Mouse (Mus musculus): ENCODE measurements around the gene Clnk. TPM values are rescaled to one million over a fixed set of nuclear protein-coding genes. Genes with fewer than 3 reads are reported as not detected.

The Clnk gene
- polyA plus RNA-seq, 1 experiment from 2014 or later: not detected

DNA sequence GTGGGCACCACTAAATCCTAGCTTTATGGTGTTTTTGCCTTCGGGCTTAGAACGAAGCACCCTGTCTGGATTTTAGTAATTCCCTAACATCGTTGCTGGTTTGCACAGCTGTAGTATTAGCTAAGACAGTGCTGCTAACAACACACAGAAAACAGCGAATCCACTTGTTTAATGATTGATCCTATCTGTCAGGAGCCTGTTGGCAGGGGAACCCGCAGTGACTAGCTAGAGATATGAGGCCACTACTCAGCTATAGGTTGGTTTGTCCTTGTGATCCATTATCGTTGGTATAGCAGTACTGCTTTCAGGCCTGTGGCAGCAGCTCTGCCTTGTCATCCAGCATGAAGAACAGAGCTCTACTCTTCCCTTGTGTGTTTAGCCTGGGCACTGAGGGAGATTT is 183.8 kb downstream of the Clnk start:
- Histone ChIP-seq H3K4me3 (ENCODE audit: low read depth, low read length) (no peak overlapping the region), H3K27me3 (ENCODE audit: control insufficient read depth, insufficient read depth, low read length) (no peaks in the 10 kb centered on the region), H3K4me2 (ENCODE audit: low read depth) (no peak overlapping the region), H3K27ac (ENCODE audit: low read depth, low read length) (no peak overlapping the region), H3K9ac (ENCODE audit: low read length) (no peak overlapping the region), H3K9me3 (ENCODE audit: control insufficient read depth, low read length) (no peaks in the 10 kb centered on the region), H3K36me3 (ENCODE audit: control insufficient read depth, insufficient read depth, low read length) (no peaks in the 10 kb centered on the region), H3K4me1 (ENCODE audit: control insufficient read depth, insufficient read depth, low read length) (no peaks in the 10 kb centered on the region)
- no peak for DNase-seq (ENCODE audit: low spot score)
- ATAC-seq (ENCODE audit: insufficient read depth, low FRiP score, low TSS enrichment): no peak
- WGBS: 90% methylated on average over 6 of the region's 6 CpGs

- no peaks in the 10 kb centered on the region for H3K4me1 ChIP-seq (ENCODE audit: control insufficient read depth, insufficient read depth, low read length)
- no peaks in the 10 kb centered on the region for H3K27me3 ChIP-seq (ENCODE audit: control insufficient read depth, insufficient read depth, low read length)
- ATAC-seq (ENCODE audit: insufficient read depth, low FRiP score, low TSS enrichment) (no peak), DNase-seq (ENCODE audit: low spot score) (no peak)
- H3K36me3 ChIP-seq (ENCODE audit: control insufficient read depth, insufficient read depth, low read length): no peaks in the 10 kb centered on the region
- no peak overlapping the region for H3K27ac ChIP-seq (ENCODE audit: low read depth, low read length)
- no peak overlapping the region for H3K9ac ChIP-seq (ENCODE audit: low read length)
- H3K4me3 ChIP-seq (ENCODE audit: low read depth, low read length): no peak overlapping the region
- H3K9me3 ChIP-seq (ENCODE audit: control insufficient read depth, low read length): no peaks in the 10 kb centered on the region
- 87% methylated on average over 6 of the region's 6 CpGs for WGBS
- H3K4me2 ChIP-seq (ENCODE audit: low read depth): no peak overlapping the region
Measured at GRCm38 (mm10) chr5:38689186-38689585, 187.4 kb downstream of the Clnk start.

DNA sequence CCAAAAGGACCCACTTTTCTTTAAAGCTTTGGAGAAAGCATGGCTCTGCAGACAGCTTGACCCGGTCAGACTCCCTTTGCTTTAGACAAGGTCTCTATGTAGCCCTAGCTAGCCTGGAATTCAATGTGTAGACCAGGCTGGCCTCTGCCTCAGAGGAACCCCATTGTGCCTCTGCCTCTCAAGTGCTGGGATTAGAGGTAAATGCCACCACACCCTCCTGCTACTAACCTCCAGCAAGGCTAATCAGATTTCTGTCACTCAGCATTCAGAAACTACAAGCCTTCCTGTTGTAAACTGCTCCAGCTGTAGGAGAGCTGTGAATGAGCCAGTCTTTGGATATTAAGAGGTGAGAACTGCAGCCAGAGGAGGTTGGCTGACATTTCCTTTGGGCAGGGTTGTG is 188.9 kb downstream of the Clnk start:
- Histone ChIP-seq H3K27ac (ENCODE audit: low read depth, low read length) (no peak overlapping the region), H3K9ac (ENCODE audit: low read length) (no peak overlapping the region), H3K36me3 (ENCODE audit: control insufficient read depth, insufficient read depth, low read length) (no peaks in the 10 kb centered on the region), H3K4me1 (ENCODE audit: control insufficient read depth, insufficient read depth, low read length) (peaks cover 4% of the 10 kb centered on the region; the same call in 1 of the 2 replicates), H3K4me3 (ENCODE audit: low read depth, low read length) (no peak overlapping the region), H3K9me3 (ENCODE audit: control insufficient read depth, low read length) (no peaks in the 10 kb centered on the region), H3K27me3 (ENCODE audit: control insufficient read depth, insufficient read depth, low read length) (no peaks in the 10 kb centered on the region), H3K4me2 (ENCODE audit: low read depth) (no peak overlapping the region)
- ATAC-seq (ENCODE audit: insufficient read depth, low FRiP score, low TSS enrichment) (no peak), DNase-seq (ENCODE audit: low spot score) (no peak)
- whole genome bisulfite sequencing: 83% methylated on average over 1 of the region's 1 CpGs

GRCm38 (mm10) chr5:38684164-38684911 is 192.3 kb downstream of the Clnk start, which contains the start of gene Zfp518b:
Zfp518b (minus strand) TSS chr5:38684826.
- peak; percentile 95 for ATAC-seq (ENCODE audit: insufficient read depth, low FRiP score, low TSS enrichment)
- H3K27ac ChIP-seq (ENCODE audit: low read depth, low read length): peak within 1 kb of the TSS; percentile 86
- H3K27me3 ChIP-seq (ENCODE audit: control insufficient read depth, insufficient read depth, low read length): no peaks in the 10 kb centered on the region
- H3K4me2 ChIP-seq (ENCODE audit: low read depth): peak within 1 kb of the TSS; percentile 75
- under 1% methylated on average over 77 of the region's 89 CpGs for WGBS
- peaks cover 4% of the 10 kb centered on the region; the same call in 1 of the 2 replicates for H3K4me1 ChIP-seq (ENCODE audit: control insufficient read depth, insufficient read depth, low read length)
- DNase-seq (ENCODE audit: low spot score): peak; percentile 90
- peak within 1 kb of the TSS; percentile 75 for H3K4me3 ChIP-seq (ENCODE audit: low read depth, low read length)
- peak within 1 kb of the TSS; percentile 92 for H3K9ac ChIP-seq (ENCODE audit: low read length)
- H3K36me3 ChIP-seq (ENCODE audit: control insufficient read depth, insufficient read depth, low read length): peaks cover 21% of the 10 kb centered on the region
- no peaks in the 10 kb centered on the region for H3K9me3 ChIP-seq (ENCODE audit: control insufficient read depth, low read length)

DNA sequence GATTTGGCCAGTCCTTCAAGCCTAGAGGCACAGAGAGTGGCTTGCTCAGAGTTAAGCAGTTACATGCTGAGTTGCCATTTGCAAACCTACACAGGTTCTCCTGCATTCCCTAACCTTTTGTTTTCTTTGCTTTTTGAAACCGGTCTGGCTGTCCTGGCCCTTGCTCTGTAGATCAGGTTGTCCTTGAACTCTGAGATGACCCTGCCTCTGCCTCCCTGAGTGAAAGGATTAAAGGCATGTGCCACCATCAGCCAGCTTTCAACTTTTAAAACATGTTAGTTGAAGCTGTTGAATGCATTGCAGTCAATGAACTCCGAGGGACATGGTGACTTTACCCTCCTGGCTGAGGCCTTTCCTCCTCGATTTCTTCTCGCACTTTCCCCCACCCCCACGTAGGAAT is 217.8 kb downstream of the Clnk start:
- Histone ChIP-seq H3K4me3 (ENCODE audit: low read depth, low read length) (no peak overlapping the region), H3K4me2 (ENCODE audit: low read depth) (no peak overlapping the region), H3K9me3 (ENCODE audit: control insufficient read depth, low read length) (no peaks in the 10 kb centered on the region), H3K4me1 (ENCODE audit: control insufficient read depth, insufficient read depth, low read length) (no peaks in the 10 kb centered on the region), H3K27me3 (ENCODE audit: control insufficient read depth, insufficient read depth, low read length) (no peaks in the 10 kb centered on the region), H3K9ac (ENCODE audit: low read length) (no peak overlapping the region), H3K27ac (ENCODE audit: low read depth, low read length) (no peak overlapping the region), H3K36me3 (ENCODE audit: control insufficient read depth, insufficient read depth, low read length) (no peaks in the 10 kb centered on the region)
- DNase-seq (ENCODE audit: low spot score): no peak
- no peak for ATAC-seq (ENCODE audit: insufficient read depth, low FRiP score, low TSS enrichment)
- WGBS: 84% methylated on average over 5 of the region's 5 CpGs

Other genes with a start within 250 kb of the Clnk start
- 46.1 and 46.6 TPM in 2 replicates for gene Zfp518b, start 192.0 kb downstream of the Clnk start, polyA plus RNA-seq (2014; fragmentation: Nextera tagmentation; extraction: Ambion mirVana)

Data from neural tube, embryonic 11.5 days (tissue).